26 mouse cellular contexts compared by ENCODE assay signal in genomic region chr10:39023618-39024256, GRCm38 (mm10). TPM values are rescaled to one million over a fixed set of nuclear protein-coding genes. Genes with fewer than 3 reads are reported as not detected.
DNase-seq lines count a peak whose midpoint lies in the region; ATAC-seq lines count a peak whose summit lies in the region.
"Had no signal": no experiment of that assay in that cellular context is flagged by ENCODE, and none has a peak within 500 bp of the region (broad histone marks: within the 10 kb centered on the region; RNA-seq: fewer than 3 reads in every experiment).

No protein-coding gene starts in this region.

- H3K27me3 ChIP-seq in midbrain, embryonic 16.5 days (ENCODE audit: control insufficient read depth, insufficient read depth, low read depth, low read length) = no peaks in the 10 kb centered on the region
- H3K27me3 ChIP-seq in midbrain, embryonic 10.5 days (ENCODE audit: low read depth, poor library complexity, severe bottlenecking) = no peaks in the 10 kb centered on the region
- H3K27me3 ChIP-seq: intestine, embryonic 15.5 days; limb, embryonic 13.5 days; lung, embryonic 15.5 days; midbrain, embryonic 15.5 days; neural tube, embryonic 12.5 days; Patski had no signal

- no peak overlapping the region for H3K9ac ChIP-seq in midbrain, embryonic 16.5 days (ENCODE audit: low read depth, low read length)
- H3K9ac ChIP-seq: intestine, embryonic 15.5 days; limb, embryonic 13.5 days; liver, embryonic 14.5 days; lung, embryonic 15.5 days; midbrain, embryonic 15.5 days; neural tube, embryonic 12.5 days had no signal

- 0 out of 2 replicates have a peak, but pooled peaks have one; percentile 19 for ATAC-seq in midbrain, embryonic 16.5 days
- ATAC-seq in common myeloid progenitor, adult 5-6 weeks (replicated peaks; ENCODE audit: low read depth, poor library complexity, severe bottlenecking) = peak; percentile 75
- ATAC-seq in megakaryocyte progenitor cell, adult 5-6 weeks (replicated peaks; ENCODE audit: poor library complexity) = peak; percentile 76
- ATAC-seq: forebrain, embryonic 14.5 days; intestine, embryonic 15.5 days; midbrain, embryonic 15.5 days; Patski had no signal

- H3K27ac ChIP-seq in midbrain, embryonic 16.5 days (ENCODE audit: low read length) = no peak overlapping the region
- no peak overlapping the region for H3K27ac ChIP-seq in midbrain, embryonic 10.5 days (replicated peaks)
- H3K27ac ChIP-seq: embryonic facial prominence, embryonic 10.5 days; hindbrain, embryonic 10.5 days; intestine, embryonic 15.5 days; limb, embryonic 13.5 days; liver, embryonic 14.5 days; lung, embryonic 15.5 days; midbrain, embryonic 15.5 days; neural tube, embryonic 12.5 days had no signal

- peaks cover 10% of the 10 kb centered on the region for H3K4me1 ChIP-seq in midbrain, embryonic 16.5 days (ENCODE audit: control insufficient read depth, insufficient read depth, low read length)
- H3K4me1 ChIP-seq in midbrain, embryonic 10.5 days = peaks cover 18% of the 10 kb centered on the region
- H3K4me1 ChIP-seq: intestine, embryonic 15.5 days; lung, embryonic 15.5 days; neural tube, embryonic 12.5 days had no signal

- H3K4me3 ChIP-seq in midbrain, embryonic 16.5 days (ENCODE audit: low read depth, low read length) = no peak overlapping the region
- H3K4me3 ChIP-seq in midbrain, embryonic 10.5 days = no peak overlapping the region
- H3K4me3 ChIP-seq: embryonic facial prominence, embryonic 10.5 days; hindbrain, embryonic 10.5 days; intestine, embryonic 15.5 days; limb, embryonic 13.5 days; lung, embryonic 15.5 days; midbrain, embryonic 15.5 days; neural tube, embryonic 12.5 days had no signal

- 72% methylated on average over 5 of the region's 5 CpGs for WGBS in midbrain, embryonic 16.5 days
- 90% methylated on average over 5 of the region's 5 CpGs for WGBS in midbrain, embryonic 10.5 days

- no peak overlapping the region for H3K4me2 ChIP-seq in midbrain, embryonic 16.5 days (ENCODE audit: low read length)
- H3K4me2 ChIP-seq: intestine, embryonic 15.5 days; limb, embryonic 13.5 days; lung, embryonic 15.5 days; midbrain, embryonic 15.5 days; neural tube, embryonic 12.5 days had no signal

- DNase-seq in midbrain, embryonic 10.5 days (ENCODE audit: low spot score) = no peak
- peak; percentile 25 to 32 for DNase-seq in thymus, postnatal 36 days
- no peak for DNase-seq in gastrocnemius, postnatal 4 days (ENCODE audit: low spot score in 2 of 2)
- DNase-seq in natural killer cell, adult 2 months (ENCODE audit: low spot score in 2 of 2) = no peak
- no peak for DNase-seq in urinary bladder, postnatal 4 days (ENCODE audit: low spot score in 2 of 2)
- DNase-seq: adrenal gland, postnatal 25 days; cerebellum, adult 11-12 months; cerebellum, postnatal 25 days; gastrocnemius, postnatal 10 days; kidney, adult 9 months; kidney, postnatal 4 days; layer of hippocampus, adult 9-11 months; lung, postnatal 4 days had no signal

- no peaks in the 10 kb centered on the region for H3K9me3 ChIP-seq in midbrain, embryonic 16.5 days (replicated peaks; ENCODE audit: control insufficient read depth, low read length, poor library complexity, severe bottlenecking)
- no peaks in the 10 kb centered on the region for H3K9me3 ChIP-seq in midbrain, embryonic 10.5 days (replicated peaks)
- H3K9me3 ChIP-seq: embryonic facial prominence, embryonic 10.5 days; hindbrain, embryonic 10.5 days; intestine, embryonic 15.5 days; limb, embryonic 13.5 days; lung, embryonic 15.5 days; midbrain, embryonic 15.5 days; neural tube, embryonic 12.5 days had no signal

- H3K36me3 ChIP-seq in midbrain, embryonic 16.5 days (ENCODE audit: control insufficient read depth, insufficient read depth, low read length) = no peaks in the 10 kb centered on the region
- no peaks in the 10 kb centered on the region for H3K36me3 ChIP-seq in midbrain, embryonic 10.5 days
- H3K36me3 ChIP-seq: embryonic facial prominence, embryonic 10.5 days; hindbrain, embryonic 10.5 days; intestine, embryonic 15.5 days; midbrain, embryonic 15.5 days; neural tube, embryonic 12.5 days had no signal

RNA-seq across cellular contexts. Expression of gene Lama4, which starts 58.4 kb away (rescaled TPM):
- 15.9 and 20.2 TPM in 2 replicates for polyA plus RNA-seq in midbrain, embryonic 16.5 days (2015; fragmentation: Nextera tagmentation; extraction: Ambion mirVana)
- 10.8 and 13.9 TPM in 2 replicates for polyA plus RNA-seq in midbrain, embryonic 10.5 days (2016; fragmentation: Nextera tagmentation; extraction: Ambion mirVana)
- not detected in 2 replicates for total RNA-seq in common myeloid progenitor, adult 5-6 weeks (2017)
- total RNA-seq in megakaryocyte progenitor cell, adult 5-6 weeks (2015) = not detected in 2 replicates
- not detected in 2 replicates for total RNA-seq in megakaryocyte progenitor cell, adult 5-6 weeks (2017)
- total RNA-seq in gastrocnemius, postnatal 4 days (2021) = 100 to 1,000 TPM; 173 to 197 TPM

Comparison
In these comparisons a context has a peak if more than half of its experiments do, and no peak if none do; other contexts are left out.
1. ATAC-seq: peak in every context shown above with its lines; median percentile 76 in megakaryocyte progenitor cell, adult 5-6 weeks; 75 in common myeloid progenitor, adult 5-6 weeks; 19 in midbrain, embryonic 16.5 days.
2. DNase-seq: peak in thymus, postnatal 36 days (2 of 2); none in midbrain, embryonic 10.5 days (single experiment), gastrocnemius, postnatal 4 days (0 of 2), natural killer cell, adult 2 months (0 of 2) and urinary bladder, postnatal 4 days (0 of 2).
3. RNA of gene Lama4, which starts 58.4 kb away (total RNA-seq): 173 to 197 TPM in gastrocnemius, postnatal 4 days; not detected in common myeloid progenitor, adult 5-6 weeks and not detected in megakaryocyte progenitor cell, adult 5-6 weeks; every median in the first group is over 100 times any median in the second.